Mouse (Mus musculus): ENCODE data around the gene Nek9.

Nek9 gene

GRCm38 (mm10) chr12:85264531-85264930 lies 74.6 kb downstream of the Nek9 start:
- DNase-seq (ENCODE audit: low read depth, low spot score): no peak

- DNase-seq (ENCODE audit: low read depth, low spot score): no peak
These were observed 76.0 kb downstream of the Nek9 start for GRCm38 (mm10) chr12:85263190-85263589.

- peak; percentile 83 for DNase-seq (ENCODE audit: low read depth, low spot score)
These were observed 76.7 kb downstream of the Nek9 start for GRCm38 (mm10) chr12:85262489-85262888.

- DNase-seq (ENCODE audit: low read depth, low spot score): no peak
These were observed 82.0 kb downstream of the Nek9 start for GRCm38 (mm10) chr12:85257008-85257639.

GRCm38 (mm10) chr12:85256074-85256751 lies 82.9 kb downstream of the Nek9 start:
- DNase-seq (ENCODE audit: low read depth, low spot score): no peak

- no peak for DNase-seq (ENCODE audit: low read depth, low spot score)
These were observed 87.1 kb downstream of the Nek9 start for GRCm38 (mm10) chr12:85252083-85252482.
